Mouse (Mus musculus): ENCODE results near the gene Caln1. TPM values are rescaled to one million over a fixed set of nuclear protein-coding genes. Genes with fewer than 3 reads are reported as not detected.

Gene Caln1
- polyA plus RNA-seq, 1 experiment from 2014 or later: not detected

GRCm38 (mm10) chr5:130368236-130368635 lies 1.0 kb upstream of the Caln1 start:
- H3K36me3 ChIP-seq (ENCODE audit: control insufficient read depth, insufficient read depth, low read length): no peaks in the 10 kb centered on the region
- no peak overlapping the region for H3K27ac ChIP-seq (ENCODE audit: low read depth, low read length)
- no peak overlapping the region for H3K4me2 ChIP-seq
- no peak for ATAC-seq (replicated peaks; ENCODE audit: low FRiP score)
- DNase-seq (ENCODE audit: low spot score): no peak
- WGBS: 73% methylated on average over 6 of the region's 6 CpGs
- H3K4me3 ChIP-seq (ENCODE audit: low read depth, low read length): no peak overlapping the region
- no peaks in the 10 kb centered on the region for H3K4me1 ChIP-seq (replicated peaks; ENCODE audit: control insufficient read depth, insufficient read depth, low read length)
- H3K9ac ChIP-seq (ENCODE audit: low read depth, low read length): no peak overlapping the region
- no peaks in the 10 kb centered on the region for H3K27me3 ChIP-seq (replicated peaks; ENCODE audit: control insufficient read depth, insufficient read depth, low read length)
- no peaks in the 10 kb centered on the region for H3K9me3 ChIP-seq (ENCODE audit: control insufficient read depth, low read length)

- no peaks in the 10 kb centered on the region for H3K27me3 ChIP-seq (replicated peaks; ENCODE audit: control insufficient read depth, insufficient read depth, low read length)
- no peak for ATAC-seq (replicated peaks; ENCODE audit: low FRiP score)
- DNase-seq (ENCODE audit: low spot score): no peak
- no peak overlapping the region for H3K27ac ChIP-seq (ENCODE audit: low read depth, low read length)
- no peak overlapping the region for H3K4me3 ChIP-seq (ENCODE audit: low read depth, low read length)
- H3K4me2 ChIP-seq: no peak overlapping the region
- H3K36me3 ChIP-seq (ENCODE audit: control insufficient read depth, insufficient read depth, low read length): no peaks in the 10 kb centered on the region
- 90% methylated on average over 3 of the region's 3 CpGs for WGBS
- no peaks in the 10 kb centered on the region for H3K4me1 ChIP-seq (replicated peaks; ENCODE audit: control insufficient read depth, insufficient read depth, low read length)
- no peak overlapping the region for H3K9ac ChIP-seq (ENCODE audit: low read depth, low read length)
- H3K9me3 ChIP-seq (ENCODE audit: control insufficient read depth, low read length): peaks cover 2% of the 10 kb centered on the region; the same call in 1 of the 2 replicates
Measured at GRCm38 (mm10) chr5:130375411-130375810, 6.2 kb downstream of the Caln1 start.

- WGBS: 19% methylated on average over 13 of the region's 13 CpGs
- no peak for DNase-seq (ENCODE audit: low spot score)
- peak within 1 kb of the TSS; percentile 27 for H3K4me2 ChIP-seq
- H3K4me1 ChIP-seq (replicated peaks; ENCODE audit: control insufficient read depth, insufficient read depth, low read length): no peaks in the 10 kb centered on the region
- no peak within 1 kb of the TSS for H3K27ac ChIP-seq (ENCODE audit: low read depth, low read length)
- no peak for ATAC-seq (replicated peaks; ENCODE audit: low FRiP score)
- peaks cover under 1% of the 10 kb centered on the region; the same call in 1 of the 2 replicates for H3K9me3 ChIP-seq (ENCODE audit: control insufficient read depth, low read length)
- no peaks in the 10 kb centered on the region for H3K27me3 ChIP-seq (replicated peaks; ENCODE audit: control insufficient read depth, insufficient read depth, low read length)
- H3K9ac ChIP-seq (ENCODE audit: low read depth, low read length): no peak within 1 kb of the TSS
- no peaks in the 10 kb centered on the region for H3K36me3 ChIP-seq (ENCODE audit: control insufficient read depth, insufficient read depth, low read length)
- no peak within 1 kb of the TSS for H3K4me3 ChIP-seq (ENCODE audit: low read depth, low read length)
Measured at GRCm38 (mm10) chr5:130384222-130384912, 15.1 kb downstream of the Caln1 start, which contains the start of gene A330070K13Rik. Gene A330070K13Rik, minus strand, starts transcription at chr5:130384631.

DNA sequence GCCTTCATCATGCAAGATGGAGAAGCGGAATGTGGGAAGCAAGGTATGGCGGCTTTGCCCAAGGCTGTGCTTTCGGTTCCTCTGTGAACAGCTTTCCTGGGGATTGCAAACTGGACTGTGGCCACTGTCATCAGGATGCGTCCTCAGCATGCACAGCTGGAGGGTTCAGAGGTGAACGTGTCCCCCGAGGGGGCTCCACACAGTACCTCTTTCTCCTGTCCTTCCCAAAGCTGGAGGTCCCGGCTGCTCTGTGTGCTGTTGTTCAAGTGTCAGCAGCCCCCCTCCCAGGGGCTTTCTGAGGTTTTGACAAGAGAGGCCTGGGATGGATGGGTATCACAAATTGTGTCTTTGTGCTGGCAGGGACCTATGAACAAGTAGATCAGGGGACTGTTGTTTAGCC lies 17.2 kb downstream of the Caln1 start:
- Histone ChIP-seq H3K27ac (ENCODE audit: low read depth, low read length) (no peak overlapping the region), H3K27me3 (replicated peaks; ENCODE audit: control insufficient read depth, insufficient read depth, low read length) (no peaks in the 10 kb centered on the region), H3K4me1 (replicated peaks; ENCODE audit: control insufficient read depth, insufficient read depth, low read length) (no peaks in the 10 kb centered on the region), H3K9me3 (ENCODE audit: control insufficient read depth, low read length) (no peaks in the 10 kb centered on the region), H3K36me3 (ENCODE audit: control insufficient read depth, insufficient read depth, low read length) (no peaks in the 10 kb centered on the region), H3K9ac (ENCODE audit: low read depth, low read length) (no peak overlapping the region), H3K4me2 (no peak overlapping the region), H3K4me3 (ENCODE audit: low read depth, low read length) (no peak overlapping the region)
- ATAC-seq (replicated peaks; ENCODE audit: low FRiP score): no peak
- WGBS: 81% methylated on average over 7 of the region's 7 CpGs
- DNase-seq (ENCODE audit: low spot score): no peak

- H3K36me3 ChIP-seq (ENCODE audit: control insufficient read depth, insufficient read depth, low read length): no peaks in the 10 kb centered on the region
- WGBS: 54% methylated on average over 8 of the region's 8 CpGs
- H3K4me2 ChIP-seq: no peak overlapping the region
- H3K9ac ChIP-seq (ENCODE audit: low read depth, low read length): no peak overlapping the region
- DNase-seq (ENCODE audit: low spot score): no peak
- no peaks in the 10 kb centered on the region for H3K4me1 ChIP-seq (replicated peaks; ENCODE audit: control insufficient read depth, insufficient read depth, low read length)
- H3K4me3 ChIP-seq (ENCODE audit: low read depth, low read length): no peak overlapping the region
- H3K9me3 ChIP-seq (ENCODE audit: control insufficient read depth, low read length): no peaks in the 10 kb centered on the region
- H3K27ac ChIP-seq (ENCODE audit: low read depth, low read length): no peak overlapping the region
- ATAC-seq (replicated peaks; ENCODE audit: low FRiP score): no peak
- no peaks in the 10 kb centered on the region for H3K27me3 ChIP-seq (replicated peaks; ENCODE audit: control insufficient read depth, insufficient read depth, low read length)
Measured at GRCm38 (mm10) chr5:130393618-130394355, 24.5 kb downstream of the Caln1 start.

- no peak for DNase-seq (ENCODE audit: low spot score)
- Histone ChIP-seq H3K36me3 (ENCODE audit: control insufficient read depth, insufficient read depth, low read length) (no peaks in the 10 kb centered on the region), H3K27me3 (replicated peaks; ENCODE audit: control insufficient read depth, insufficient read depth, low read length) (no peaks in the 10 kb centered on the region), H3K4me3 (ENCODE audit: low read depth, low read length) (no peak overlapping the region), H3K9me3 (ENCODE audit: control insufficient read depth, low read length) (no peaks in the 10 kb centered on the region), H3K27ac (ENCODE audit: low read depth, low read length) (no peak overlapping the region), H3K4me1 (replicated peaks; ENCODE audit: control insufficient read depth, insufficient read depth, low read length) (no peaks in the 10 kb centered on the region), H3K4me2 (no peak overlapping the region), H3K9ac (ENCODE audit: low read depth, low read length) (no peak overlapping the region)
- no peak for ATAC-seq (replicated peaks; ENCODE audit: low FRiP score)
- WGBS: 76% methylated on average over 8 of the region's 8 CpGs
Measured at GRCm38 (mm10) chr5:130394386-130394785, 25.1 kb downstream of the Caln1 start.

- no peak for DNase-seq (ENCODE audit: low spot score)
- no peaks in the 10 kb centered on the region for H3K27me3 ChIP-seq (replicated peaks; ENCODE audit: control insufficient read depth, insufficient read depth, low read length)
- WGBS: 73% methylated on average over 6 of the region's 6 CpGs
- no peak overlapping the region for H3K27ac ChIP-seq (ENCODE audit: low read depth, low read length)
- H3K4me1 ChIP-seq (replicated peaks; ENCODE audit: control insufficient read depth, insufficient read depth, low read length): no peaks in the 10 kb centered on the region
- H3K36me3 ChIP-seq (ENCODE audit: control insufficient read depth, insufficient read depth, low read length): no peaks in the 10 kb centered on the region
- no peaks in the 10 kb centered on the region for H3K9me3 ChIP-seq (ENCODE audit: control insufficient read depth, low read length)
- no peak overlapping the region for H3K4me3 ChIP-seq (ENCODE audit: low read depth, low read length)
- no peak for ATAC-seq (replicated peaks; ENCODE audit: low FRiP score)
- no peak overlapping the region for H3K9ac ChIP-seq (ENCODE audit: low read depth, low read length)
- no peak overlapping the region for H3K4me2 ChIP-seq
Measured at GRCm38 (mm10) chr5:130395142-130395541, 25.9 kb downstream of the Caln1 start.

DNA sequence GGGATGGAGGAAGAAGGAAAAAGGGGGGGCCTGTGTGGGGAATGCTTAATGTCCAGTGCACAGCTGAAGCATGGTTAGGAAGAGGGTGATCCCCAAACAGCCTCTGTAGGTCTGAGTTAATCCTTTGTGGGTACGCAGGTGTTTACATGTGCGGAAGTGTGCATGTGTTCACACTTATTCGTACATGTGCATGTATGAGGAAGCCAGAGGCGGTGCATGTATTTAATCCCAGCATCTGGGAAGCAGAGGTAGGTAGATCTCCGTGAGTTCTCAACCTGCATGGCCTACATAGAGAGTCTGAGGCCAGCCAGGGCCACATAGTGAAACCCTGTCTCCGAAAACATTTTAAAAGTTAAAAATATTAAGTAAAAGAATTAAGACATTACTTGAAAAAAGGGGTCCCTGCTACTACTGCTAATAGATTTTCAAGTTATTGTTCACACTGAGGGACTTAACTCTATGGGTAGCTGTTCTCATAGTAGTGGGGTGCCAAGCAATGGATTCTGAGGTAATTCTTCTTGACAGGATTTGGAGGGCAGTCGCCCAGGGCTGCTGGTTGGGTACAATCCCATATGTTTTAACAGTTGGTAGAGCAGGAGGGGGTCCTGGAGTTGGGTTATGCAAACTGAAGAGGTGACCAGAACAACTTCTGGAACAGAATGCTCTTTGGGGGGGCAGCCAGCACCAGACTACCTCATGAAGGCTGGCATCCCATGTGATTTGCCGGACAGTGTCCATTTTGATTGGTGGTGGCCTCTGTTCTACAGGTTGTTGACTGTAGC lies 31.1 kb downstream of the Caln1 start:
- DNase-seq (ENCODE audit: low spot score): no peak
- H3K27ac ChIP-seq (ENCODE audit: low read depth, low read length): no peak overlapping the region
- H3K4me1 ChIP-seq (replicated peaks; ENCODE audit: control insufficient read depth, insufficient read depth, low read length): no peaks in the 10 kb centered on the region
- no peak overlapping the region for H3K9ac ChIP-seq (ENCODE audit: low read depth, low read length)
- no peaks in the 10 kb centered on the region for H3K27me3 ChIP-seq (replicated peaks; ENCODE audit: control insufficient read depth, insufficient read depth, low read length)
- no peak overlapping the region for H3K4me3 ChIP-seq (ENCODE audit: low read depth, low read length)
- no peaks in the 10 kb centered on the region; the same call in 1 of the 2 replicates for H3K9me3 ChIP-seq (ENCODE audit: control insufficient read depth, low read length)
- no peak overlapping the region for H3K4me2 ChIP-seq
- 84% methylated on average over 8 of the region's 8 CpGs for WGBS
- no peaks in the 10 kb centered on the region for H3K36me3 ChIP-seq (ENCODE audit: control insufficient read depth, insufficient read depth, low read length)
- ATAC-seq (replicated peaks; ENCODE audit: low FRiP score): no peak

Data from liver, embryonic 11.5 days (tissue).